Mouse (Mus musculus) lung, embryonic 16.5 days (tissue): Measurements from ENCODE around the gene Sept6. TPM values are rescaled to one million over a fixed set of nuclear protein-coding genes. Genes with fewer than 3 reads are reported as not detected.

Experiments
- polyA plus RNA-seq: library from polyadenylated mRNA; unstranded; fragments of >200 nt; fragmentation: Nextera tagmentation; extraction: Ambion mirVana; gene quantifications from 2 replicates; pipeline ENCODE4 v1.2.1, GENCODE M21; 2015

Gene Sept6
- polyA plus RNA-seq, 1 experiment from 2014 or later, result 16.7 TPM

Other genes starting within 250 kb of the Sept6 start
- gene Slc25a43, start 248.1 kb downstream of the Sept6 start, polyA plus RNA-seq, result 2.3 and 2.5 TPM in 2 replicates
- 576 and 581 TPM in 2 replicates for gene Slc25a5, start 196.1 kb downstream of the Sept6 start, polyA plus RNA-seq
- gene Ube2a, start 117.9 kb downstream of the Sept6 start, polyA plus RNA-seq, result 131 and 141 TPM in 2 replicates
- gene C330007P06Rik, start 117.7 kb downstream of the Sept6 start, polyA plus RNA-seq, result 33.6 and 38.7 TPM in 2 replicates
- 1.3 and 1.8 TPM in 2 replicates for gene Nkrf, start 88.9 kb downstream of the Sept6 start, polyA plus RNA-seq
- not detected in 2 replicates for gene Sowahd, start 57.1 kb upstream of the Sept6 start, polyA plus RNA-seq
- 511 and 600 TPM in 2 replicates for gene Rpl39, start 93.6 kb upstream of the Sept6 start, polyA plus RNA-seq
- 17.2 and 19.4 TPM in 2 replicates for gene Upf3b, start 118.5 kb upstream of the Sept6 start, polyA plus RNA-seq
- 14.2 and 15.4 TPM in 2 replicates for gene Nkap, start 135.0 kb upstream of the Sept6 start, polyA plus RNA-seq
- 0.89 and 1.2 TPM in 2 replicates for gene Akap14, start 177.0 kb upstream of the Sept6 start, polyA plus RNA-seq
- gene Ndufa1, start 199.4 kb upstream of the Sept6 start, polyA plus RNA-seq, result 419 and 439 TPM in 2 replicates
- 7.8 and 9.0 TPM in 2 replicates for gene Rnf113a1, start 199.5 kb upstream of the Sept6 start, polyA plus RNA-seq
- not detected in 2 replicates for gene Gm9, start 219.2 kb upstream of the Sept6 start, polyA plus RNA-seq
- not detected in 2 replicates for gene Rhox1, start 230.5 kb upstream of the Sept6 start, polyA plus RNA-seq